Mouse (Mus musculus) midbrain, embryonic 10.5 days (tissue): ENCODE data around the gene Exoc3l2. TPM values are rescaled to one million over a fixed set of nuclear protein-coding genes. Genes with fewer than 3 reads are reported as not detected.

Experiments used
- DNase-seq: peaks from one replicate; pipeline ENCODE4 v3.0.0-alpha.2; 2017; ENCODE audit warnings: low spot score
- H3K27ac ChIP-seq: fragments of 300-500 bp; sonication (generic); replicated peaks from 2 replicates; pipeline ENCODE4 v1.5.1; 2016; ENCODE audit warnings: mild to moderate bottlenecking
- H3K27me3 ChIP-seq: fragments of 300-500 bp; sonication (generic); 2 replicates; pipeline ENCODE4 v1.6.1; 2016; ENCODE audit warnings: low read depth, mild to moderate bottlenecking; ENCODE audit not compliant: poor library complexity, severe bottlenecking
- H3K36me3 ChIP-seq: fragments of 300-500 bp; sonication (generic); 2 replicates; pipeline ENCODE4 v1.6.1; 2016; ENCODE audit warnings: mild to moderate bottlenecking, moderate library complexity
- H3K4me1 ChIP-seq: fragments of 300-500 bp; sonication (generic); 2 replicates; pipeline ENCODE4 v1.6.1; 2016
- H3K4me3 ChIP-seq: fragments of 300-500 bp; sonication (generic); 2 replicates; pipeline ENCODE4 v1.5.1; 2016; ENCODE audit warnings: mild to moderate bottlenecking, moderate library complexity
- H3K9me3 ChIP-seq: fragments of 300-500 bp; sonication (generic); replicated peaks from 2 replicates; pipeline ENCODE4 v1.6.1; 2016; ENCODE audit warnings: mild to moderate bottlenecking
- WGBS: fragments of 180-500 bp; shearing (Covaris S2); methylation state at CpG from one replicate; pipeline ENCODE4 v1.1.7; 2016; 5-methylcytosine and 5-hydroxymethylcytosine counted together
- polyA plus RNA-seq: library from polyadenylated mRNA; unstranded; fragments of >200 nt; fragmentation: Nextera tagmentation; extraction: Ambion mirVana; gene quantifications from 2 replicates; pipeline ENCODE4 v1.2.1, GENCODE M21; 2016

Exoc3l2 gene
- polyA plus RNA-seq, 1 experiment from 2014 or later, result 0.81 TPM

DNA sequence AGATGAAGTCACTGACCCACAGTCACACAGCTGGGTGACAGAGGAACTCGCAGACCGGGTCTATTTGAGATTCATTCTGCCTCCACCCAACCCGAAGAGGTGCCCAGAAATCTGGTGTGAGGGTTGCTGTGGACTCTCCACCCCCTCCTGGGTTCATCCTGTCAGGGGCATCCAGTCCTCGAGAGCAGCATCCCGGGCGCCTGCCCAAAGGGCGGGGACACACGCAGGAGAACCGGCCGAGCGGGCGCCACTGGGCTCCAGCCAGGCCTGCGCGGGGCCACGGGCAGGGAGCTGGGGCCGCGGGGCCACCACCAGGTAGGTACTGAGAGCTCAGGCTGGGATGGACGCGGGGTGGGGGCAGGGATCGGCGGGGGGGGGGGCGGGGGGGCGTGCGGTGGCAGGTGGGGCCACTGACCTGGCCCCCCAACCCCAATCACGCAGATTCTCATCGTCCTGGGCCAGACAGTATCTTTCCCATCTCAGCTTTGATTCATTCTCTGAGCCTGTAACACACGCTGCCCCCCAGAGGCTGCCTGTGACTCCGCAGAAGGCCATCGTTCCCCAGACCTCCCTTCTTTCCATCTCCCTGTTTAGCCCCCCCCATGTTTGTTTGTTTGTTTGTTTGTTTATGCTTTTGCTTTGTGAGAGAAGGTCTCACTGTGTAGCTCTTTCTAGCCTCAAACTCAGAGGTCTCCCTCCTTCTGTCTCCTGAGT, 54.7 kb downstream of the Exoc3l2 start, which contains the start of gene Nkpd1:
Gene Nkpd1 (plus strand): TSS at position 187 of the 714 bp plus-strand sequence.
- peak within 1 kb of the TSS; percentile 71 for H3K27ac ChIP-seq
- H3K27me3 ChIP-seq, result peaks cover 81% of the 10 kb centered on the region
- WGBS, result 4% methylated on average over 29 of the region's 29 CpGs
- DNase-seq, result peak; percentile 46
- peak within 1 kb of the TSS; percentile 51 for H3K4me3 ChIP-seq
- H3K9me3 ChIP-seq, result no peaks in the 10 kb centered on the region
- peaks cover 26% of the 10 kb centered on the region for H3K4me1 ChIP-seq
- H3K36me3 ChIP-seq, result no peaks in the 10 kb centered on the region

GRCm38 (mm10) chr7:19520032-19520431, 56.9 kb downstream of the Exoc3l2 start:
- Histone ChIP-seq H3K4me3 (peak overlapping the region; percentile 49), H3K27me3 (peaks cover 100% of the 10 kb centered on the region), H3K36me3 (no peaks in the 10 kb centered on the region), H3K9me3 (no peaks in the 10 kb centered on the region), H3K27ac (peak overlapping the region; percentile 65), H3K4me1 (peaks cover 42% of the 10 kb centered on the region)
- no peak for DNase-seq
- WGBS, result 3% methylated on average over 23 of the region's 23 CpGs

- no peak for DNase-seq
- 16% methylated on average over 72 of the region's 72 CpGs for WGBS
- no peak overlapping the region; the same call in 1 of the 2 replicates for H3K27ac ChIP-seq
Observed at GRCm38 (mm10) chr7:19523017-19523756, 60.1 kb downstream of the Exoc3l2 start.

DNA sequence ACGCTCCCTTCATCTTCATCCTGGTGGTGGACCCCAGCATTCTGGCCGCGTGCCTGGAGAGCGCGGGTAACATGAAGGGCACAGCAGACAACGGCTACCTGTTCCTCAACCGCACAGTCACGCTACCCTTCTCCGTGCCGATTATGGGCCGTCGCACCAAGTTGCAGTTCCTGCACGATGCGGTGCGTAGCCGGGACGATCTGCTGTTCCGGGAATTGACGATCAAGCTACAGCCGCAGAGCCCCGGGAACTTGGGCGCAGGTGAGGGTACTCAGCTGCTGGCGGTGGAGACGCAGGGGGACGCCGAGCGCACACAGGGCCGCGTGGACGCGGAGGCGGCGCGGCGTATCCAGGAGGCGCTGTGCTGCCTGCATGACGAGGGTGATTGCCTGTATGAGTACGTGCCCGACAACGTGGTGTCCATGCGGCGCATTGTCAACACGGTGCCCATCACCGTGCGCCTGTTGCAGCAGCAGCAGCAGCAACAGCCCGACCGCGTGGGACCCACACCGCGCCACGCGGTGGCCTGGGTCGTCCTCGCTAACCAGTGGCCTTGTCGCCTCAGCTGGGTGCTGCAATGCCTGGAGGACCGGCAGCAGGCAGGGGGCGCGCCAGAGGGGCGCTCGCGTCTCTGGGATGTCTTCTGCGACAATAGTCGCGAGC, 60.8 kb downstream of the Exoc3l2 start:
- peak overlapping the region; percentile 68 for H3K27ac ChIP-seq
- H3K4me1 ChIP-seq, result peaks cover 33% of the 10 kb centered on the region
- peak; percentile 78 for DNase-seq
- H3K36me3 ChIP-seq, result peaks cover 6% of the 10 kb centered on the region
- 2% methylated on average over 64 of the region's 64 CpGs for WGBS
- peaks cover 77% of the 10 kb centered on the region for H3K27me3 ChIP-seq
- no peaks in the 10 kb centered on the region for H3K9me3 ChIP-seq
- H3K4me3 ChIP-seq, result peak overlapping the region; percentile 57

More at GRCm38 (mm10) chr7:19523017-19523756, 60.1 kb downstream of the Exoc3l2 start:
- Histone ChIP-seq H3K27me3 (peaks cover 84% of the 10 kb centered on the region), H3K9me3 (no peaks in the 10 kb centered on the region), H3K4me1 (peaks cover 33% of the 10 kb centered on the region), H3K36me3 (no peaks in the 10 kb centered on the region), H3K4me3 (peak overlapping the region; percentile 57)

DNA sequence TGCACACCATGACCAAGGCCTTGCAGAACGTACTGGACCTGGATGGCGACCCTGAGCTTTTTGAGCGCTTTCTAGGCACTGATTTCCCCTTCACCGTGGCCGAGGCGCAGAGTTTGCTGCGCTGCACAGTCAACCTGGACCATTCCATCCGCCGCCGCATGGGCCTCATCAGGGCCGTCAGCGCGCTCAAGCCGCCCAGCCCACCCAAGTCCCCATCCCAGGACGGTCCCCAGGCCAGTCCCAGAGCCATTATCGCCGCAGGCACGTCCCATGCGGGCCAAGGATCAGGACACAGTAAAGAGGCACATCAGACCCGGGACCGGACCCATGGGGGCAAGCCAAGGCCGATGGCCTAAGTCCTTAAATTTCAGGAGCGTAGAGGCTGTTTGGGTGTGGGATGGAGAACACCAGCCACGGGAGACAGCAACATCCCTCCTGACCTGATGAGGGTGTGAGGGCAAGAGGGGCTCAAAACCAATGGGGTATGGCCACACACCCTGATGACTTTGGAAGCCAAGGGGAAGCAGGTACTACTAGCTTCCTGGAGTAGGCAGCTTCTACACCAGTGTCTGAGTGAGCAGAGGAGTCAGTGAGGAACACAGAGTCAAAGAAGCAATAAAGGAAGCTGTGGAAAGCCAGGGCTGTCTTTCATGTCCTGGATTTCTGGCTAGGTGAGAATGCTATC, 61.4 kb downstream of the Exoc3l2 start:
- DNase-seq, result no peak
- no peaks in the 10 kb centered on the region for H3K9me3 ChIP-seq
- H3K27me3 ChIP-seq, result peaks cover 70% of the 10 kb centered on the region
- H3K36me3 ChIP-seq, result peaks cover 12% of the 10 kb centered on the region
- peak overlapping the region; percentile 68 for H3K27ac ChIP-seq
- peaks cover 32% of the 10 kb centered on the region for H3K4me1 ChIP-seq
- H3K4me3 ChIP-seq, result peak overlapping the region; percentile 57
- 15% methylated on average over 24 of the region's 24 CpGs for WGBS

DNA sequence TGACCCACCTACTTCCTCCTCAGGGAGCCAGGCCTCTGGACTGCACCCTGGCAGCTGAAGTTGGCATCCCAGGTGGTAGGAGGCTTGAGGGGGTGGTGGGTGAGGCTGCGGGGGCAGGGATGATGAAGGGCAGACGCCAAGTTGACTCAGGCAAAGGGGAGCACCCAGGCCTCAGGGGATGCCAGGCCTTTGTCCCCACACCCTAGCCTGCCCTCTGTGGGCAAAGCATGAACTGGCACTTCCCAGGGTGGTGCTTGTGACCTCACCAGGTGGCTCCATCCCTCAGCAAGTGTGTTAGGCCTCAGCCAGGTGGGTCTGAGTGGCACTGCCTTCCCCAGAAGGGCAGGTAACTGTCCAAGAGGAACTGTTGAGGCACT, 62.0 kb downstream of the Exoc3l2 start:
- Histone ChIP-seq H3K27me3 (peaks cover 65% of the 10 kb centered on the region), H3K4me3 (no peak overlapping the region; the same call in 1 of the 2 replicates), H3K4me1 (peaks cover 26% of the 10 kb centered on the region), H3K9me3 (no peaks in the 10 kb centered on the region), H3K27ac (no peak overlapping the region), H3K36me3 (peaks cover 18% of the 10 kb centered on the region)
- WGBS, result 67% methylated on average over 2 of the region's 2 CpGs
- no peak for DNase-seq

DNA sequence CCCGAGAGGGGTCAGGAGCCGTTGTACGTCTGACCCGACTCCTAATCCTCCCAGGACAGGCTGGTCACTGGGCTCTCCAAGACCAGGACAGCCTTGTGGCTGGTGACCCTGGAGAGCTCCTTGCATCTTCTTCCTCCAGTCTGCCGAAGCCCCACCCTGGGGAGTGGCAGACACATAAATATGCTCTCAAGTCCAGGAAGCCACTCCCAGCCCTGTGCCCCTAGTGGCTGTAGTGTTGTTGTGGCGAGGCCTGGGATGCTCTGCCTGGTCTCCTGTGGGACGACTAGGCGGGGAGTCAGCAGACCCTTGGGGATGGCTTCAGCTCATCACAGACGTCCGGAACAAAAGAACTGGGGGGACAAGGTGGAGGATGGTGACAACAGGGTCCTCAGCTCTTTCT, 67.9 kb downstream of the Exoc3l2 start:
- Histone ChIP-seq H3K36me3 (peaks cover 78% of the 10 kb centered on the region), H3K27ac (no peak overlapping the region), H3K9me3 (no peaks in the 10 kb centered on the region), H3K27me3 (peaks cover 5% of the 10 kb centered on the region; the same call in 1 of the 2 replicates), H3K4me1 (no peaks in the 10 kb centered on the region), H3K4me3 (no peak overlapping the region)
- WGBS, result 76% methylated on average over 10 of the region's 10 CpGs
- no peak for DNase-seq

- Histone ChIP-seq H3K4me1 (no peaks in the 10 kb centered on the region), H3K27ac (no peak overlapping the region), H3K9me3 (no peaks in the 10 kb centered on the region), H3K27me3 (no peaks in the 10 kb centered on the region), H3K36me3 (peaks cover 81% of the 10 kb centered on the region), H3K4me3 (no peak overlapping the region)
- WGBS, result 95% methylated on average over 14 of the region's 14 CpGs
- DNase-seq, result no peak
Observed at GRCm38 (mm10) chr7:19532240-19532639, 69.1 kb downstream of the Exoc3l2 start.

GRCm38 (mm10) chr7:19534676-19535075, 71.5 kb downstream of the Exoc3l2 start:
- peaks cover 67% of the 10 kb centered on the region for H3K36me3 ChIP-seq
- WGBS, result 98% methylated on average over 10 of the region's 10 CpGs

GRCm38 (mm10) chr7:19540771-19541566, 77.8 kb downstream of the Exoc3l2 start:
- Histone ChIP-seq H3K9me3 (no peaks in the 10 kb centered on the region), H3K4me3 (no peak overlapping the region), H3K4me1 (peaks cover 9% of the 10 kb centered on the region; the same call in 1 of the 2 replicates), H3K27ac (no peak overlapping the region), H3K27me3 (no peaks in the 10 kb centered on the region), H3K36me3 (peaks cover 7% of the 10 kb centered on the region)
- no peak for DNase-seq
- WGBS, result 92% methylated on average over 2 of the region's 2 CpGs

More at GRCm38 (mm10) chr7:19534676-19535075, 71.5 kb downstream of the Exoc3l2 start:
- Histone ChIP-seq H3K4me1 (no peaks in the 10 kb centered on the region), H3K4me3 (no peak overlapping the region), H3K9me3 (no peaks in the 10 kb centered on the region), H3K27me3 (no peaks in the 10 kb centered on the region), H3K27ac (no peak overlapping the region)
- DNase-seq, result no peak

GRCm38 (mm10) chr7:19541681-19542154, 78.6 kb downstream of the Exoc3l2 start:
- peaks cover 3% of the 10 kb centered on the region; the same call in 1 of the 2 replicates for H3K36me3 ChIP-seq
- WGBS, result 87% methylated on average over 7 of the region's 7 CpGs
- H3K4me1 ChIP-seq, result peaks cover 9% of the 10 kb centered on the region; the same call in 1 of the 2 replicates
- no peak for DNase-seq
- no peaks in the 10 kb centered on the region for H3K27me3 ChIP-seq
- H3K4me3 ChIP-seq, result no peak overlapping the region
- no peaks in the 10 kb centered on the region for H3K9me3 ChIP-seq
- no peak overlapping the region for H3K27ac ChIP-seq
